Comparison of ENCODE assay signal across 13 mouse cellular contexts in genomic region chr11:86583990-86584897, GRCm38 (mm10). TPM values are rescaled to one million over a fixed set of nuclear protein-coding genes. Genes with fewer than 3 reads are reported as not detected.
DNase-seq lines count a peak whose midpoint lies in the region; ATAC-seq and TF ChIP-seq lines count a peak whose summit lies in the region.
"Had no signal": no experiment of that assay in that cellular context is flagged by ENCODE, and none has a peak within 500 bp of the region (broad histone marks: within the 10 kb centered on the region; RNA-seq: fewer than 3 reads in every experiment).

No protein-coding gene starts in this region.

- H3K9ac ChIP-seq in lung, embryonic 15.5 days = no peak overlapping the region
- H3K9ac ChIP-seq in intestine, embryonic 15.5 days = peak overlapping the region; percentile 47
- no peak overlapping the region for H3K9ac ChIP-seq in stomach, embryonic 15.5 days
- H3K9ac ChIP-seq: embryonic facial prominence, embryonic 13.5 days; midbrain, embryonic 12.5 days had no signal

- intact Hi-C loops in gastrocnemius, adult 2 months (cut with DNase I) = no loop called here

- no peak for ATAC-seq in lung, embryonic 15.5 days (ENCODE audit: borderline replicate concordance, extremely low read depth, low FRiP score, low TSS enrichment)
- no peak for ATAC-seq in intestine, embryonic 15.5 days
- no peak for ATAC-seq in stomach, embryonic 15.5 days (ENCODE audit: insufficient read depth, low FRiP score, low read depth)

- H3K27ac ChIP-seq in gastrocnemius, adult 2 months = peak overlapping the region; percentile 84
- H3K27ac ChIP-seq in lung, embryonic 15.5 days = no peak overlapping the region
- no peak overlapping the region for H3K27ac ChIP-seq in intestine, embryonic 15.5 days
- H3K27ac ChIP-seq in stomach, embryonic 15.5 days = peak overlapping the region; percentile 90; the same call in 1 of the 2 replicates
- H3K27ac ChIP-seq: left cerebral cortex, adult 2 months; midbrain, embryonic 12.5 days had no signal

- H3K4me1 ChIP-seq in lung, embryonic 15.5 days = peaks cover 52% of the 10 kb centered on the region
- peaks cover 13% of the 10 kb centered on the region for H3K4me1 ChIP-seq in intestine, embryonic 15.5 days (replicated peaks)
- peaks cover 24% of the 10 kb centered on the region for H3K4me1 ChIP-seq in stomach, embryonic 15.5 days

- H3K9me3 ChIP-seq in lung, embryonic 15.5 days = no peaks in the 10 kb centered on the region
- no peaks in the 10 kb centered on the region for H3K9me3 ChIP-seq in intestine, embryonic 15.5 days
- no peaks in the 10 kb centered on the region for H3K9me3 ChIP-seq in stomach, embryonic 15.5 days
- H3K9me3 ChIP-seq: embryonic facial prominence, embryonic 13.5 days; midbrain, embryonic 12.5 days had no signal

- H3K27me3 ChIP-seq in lung, embryonic 15.5 days = no peaks in the 10 kb centered on the region
- no peaks in the 10 kb centered on the region for H3K27me3 ChIP-seq in intestine, embryonic 15.5 days (replicated peaks)
- no peaks in the 10 kb centered on the region for H3K27me3 ChIP-seq in stomach, embryonic 15.5 days (replicated peaks)
- H3K27me3 ChIP-seq: embryonic facial prominence, embryonic 13.5 days; midbrain, embryonic 12.5 days had no signal

- peak overlapping the region; percentile 62 for H3K4me2 ChIP-seq in lung, embryonic 15.5 days
- peak overlapping the region; percentile 59 for H3K4me2 ChIP-seq in intestine, embryonic 15.5 days (replicated peaks)
- peak overlapping the region; percentile 62 for H3K4me2 ChIP-seq in stomach, embryonic 15.5 days
- H3K4me2 ChIP-seq: midbrain, embryonic 12.5 days had no signal

- peak overlapping the region; percentile 68; the same call in 1 of the 2 replicates for H3K4me3 ChIP-seq in gastrocnemius, adult 2 months
- no peak overlapping the region for H3K4me3 ChIP-seq in lung, embryonic 15.5 days
- peak overlapping the region; percentile 51 for H3K4me3 ChIP-seq in intestine, embryonic 15.5 days (replicated peaks)
- H3K4me3 ChIP-seq in stomach, embryonic 15.5 days (replicated peaks) = peak overlapping the region; percentile 54
- H3K4me3 ChIP-seq: embryonic facial prominence, embryonic 13.5 days; left cerebral cortex, adult 2 months; midbrain, embryonic 12.5 days had no signal

- 72% methylated on average over 14 of the region's 14 CpGs for WGBS in lung, embryonic 15.5 days
- 74% methylated on average over 14 of the region's 14 CpGs for WGBS in intestine, embryonic 15.5 days
- WGBS in stomach, embryonic 15.5 days = 71% methylated on average over 14 of the region's 14 CpGs

- no peaks in the 10 kb centered on the region; the same call in 1 of the 2 replicates for H3K36me3 ChIP-seq in lung, embryonic 15.5 days
- no peaks in the 10 kb centered on the region for H3K36me3 ChIP-seq in intestine, embryonic 15.5 days
- no peaks in the 10 kb centered on the region for H3K36me3 ChIP-seq in stomach, embryonic 15.5 days

- TF ChIP-seq CTCF in gastrocnemius, adult 2 months (IDR thresholded peaks at IDR 0.05) = no peak

- DNase-seq in gastrocnemius, adult 2 months = no peak
- no peak for DNase-seq in gastrocnemius, postnatal 10 days
- DNase-seq in lung, postnatal 10 days = no peak
- DNase-seq in yolk sac, embryonic 10.5 days (ENCODE audit: low spot score) = no peak
- no peak for DNase-seq in testis, postnatal 10 days (ENCODE audit: low spot score)
- DNase-seq: cerebellum, adult 11-12 months; spleen, adult 18-20 months had no signal

RNA-seq across cellular contexts. Expression of gene Tubd1, which starts 39.5 kb away (rescaled TPM):
- total RNA-seq in gastrocnemius, adult 2 months (2021) = 1 to 10 TPM; 6.9 to 8.5 TPM
- total RNA-seq in gastrocnemius, postnatal 10 days (2021) = 1 to 10 TPM; 3.5 to 3.7 TPM
- polyA plus RNA-seq in lung, embryonic 15.5 days (2015; fragmentation: Nextera tagmentation; extraction: Ambion mirVana) = 14.8 and 16.1 TPM in 2 replicates
- 11.6 and 11.8 TPM in 2 replicates for polyA plus RNA-seq in intestine, embryonic 15.5 days (2015; fragmentation: Nextera tagmentation; extraction: Ambion mirVana)
- polyA plus RNA-seq in stomach, embryonic 15.5 days (2015; fragmentation: Nextera tagmentation; extraction: Ambion mirVana) = 11.9 and 12.9 TPM in 2 replicates

RNA-seq across cellular contexts. Expression of gene Rps6kb1, which starts 39.6 kb away (rescaled TPM):
- 10 to 100 TPM; 21.1 to 22.3 TPM for total RNA-seq in gastrocnemius, adult 2 months (2021)
- total RNA-seq in gastrocnemius, postnatal 10 days (2021) = 10 to 100 TPM; 36.8 to 43.3 TPM
- polyA plus RNA-seq in lung, embryonic 15.5 days (2015; fragmentation: Nextera tagmentation; extraction: Ambion mirVana) = 59.0 and 61.1 TPM in 2 replicates
- polyA plus RNA-seq in intestine, embryonic 15.5 days (2015; fragmentation: Nextera tagmentation; extraction: Ambion mirVana) = 54.6 and 63.6 TPM in 2 replicates
- 53.7 and 62.2 TPM in 2 replicates for polyA plus RNA-seq in stomach, embryonic 15.5 days (2015; fragmentation: Nextera tagmentation; extraction: Ambion mirVana)

Comparison
In these comparisons a context has a peak if more than half of its experiments do, and no peak if none do; other contexts are left out.
1. H3K27ac ChIP-seq: peak in gastrocnemius, adult 2 months (single experiment) and stomach, embryonic 15.5 days (single experiment); none in lung, embryonic 15.5 days (single experiment) and intestine, embryonic 15.5 days (single experiment).
2. Peak in every context shown above with its lines, with median percentiles within 50 percentile points of each other: H3K4me2 ChIP-seq.